In the genomic region with DNA sequence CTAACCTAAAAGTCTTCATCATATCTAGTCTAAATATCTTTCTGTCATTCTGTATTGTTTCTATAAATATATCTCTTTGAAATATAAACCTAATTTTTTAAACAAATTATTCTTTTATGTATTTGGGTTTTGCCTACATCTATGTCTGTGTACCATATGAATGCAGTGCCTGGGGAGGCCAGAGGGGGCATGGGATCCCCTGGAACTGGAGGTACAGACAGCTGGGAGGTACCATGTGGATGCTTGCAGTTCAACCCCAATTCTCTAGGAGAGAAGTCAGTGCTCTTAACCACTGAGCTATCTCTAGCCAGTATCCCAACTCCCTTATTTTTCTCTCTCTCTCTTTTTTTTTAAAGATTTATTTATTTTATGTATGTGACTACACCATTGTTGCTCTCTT, we compare ENCODE assay signal across 13 mouse cellular contexts. TPM values are rescaled to one million over a fixed set of nuclear protein-coding genes. Genes with fewer than 3 reads are reported as not detected.
DNase-seq lines count a peak whose midpoint lies in the region; ATAC-seq and TF ChIP-seq lines count a peak whose summit lies in the region.
"Had no signal": no experiment of that assay in that cellular context is flagged by ENCODE, and none has a peak within 500 bp of the region (broad histone marks: within the 10 kb centered on the region; RNA-seq: fewer than 3 reads in every experiment).

No protein-coding gene starts in this region.

- TF ChIP-seq CTCF in Patski (IDR thresholded peaks at IDR 0.05): peak; percentile 34

- no peak overlapping the region for H3K4me3 ChIP-seq in hindbrain, embryonic 11.5 days (ENCODE audit: low read depth, low read length)
- H3K4me3 ChIP-seq in hindbrain, embryonic 16.5 days (ENCODE audit: low read length): no peak overlapping the region
- H3K4me3 ChIP-seq: hindbrain, embryonic 10.5 days; left cerebral cortex, adult 2 months had no signal

- H3K9ac ChIP-seq in hindbrain, embryonic 11.5 days (ENCODE audit: low read depth, low read length): no peak overlapping the region
- no peak overlapping the region for H3K9ac ChIP-seq in hindbrain, embryonic 16.5 days (ENCODE audit: low read depth, low read length)

- in situ Hi-C loops in Patski (cut with MboI; ENCODE audit: low pct_unique_long_range_greater_than_20kb): no loop called here

- DNase-seq in retina, postnatal 1 day: peak; percentile 14
- DNase-seq in retina, embryonic 14.5 days (ENCODE audit: low spot score): no peak
- no peak for DNase-seq in Patski (ENCODE audit: low read depth, low spot score)
- no peak for DNase-seq in embryo, embryonic 10.5 days (ENCODE audit: low spot score)
- DNase-seq in hindbrain, embryonic 11.5 days (ENCODE audit: low spot score): no peak
- DNase-seq: kidney, postnatal 10 days; lung, adult 18-20 months had no signal

- POLR2A ChIA-PET in Patski (lab: Charles Lee): interaction anchor here (0.9 kb wide), 1 partner anchor 27 kb away, joined by 4 read pairs; no protein-coding TSS in a partner anchor

- no peak for ATAC-seq in Patski
- ATAC-seq in megakaryocyte progenitor cell, adult 5-6 weeks (replicated peaks; ENCODE audit: poor library complexity): peak; percentile 98
- no peak for ATAC-seq in hindbrain, embryonic 11.5 days (ENCODE audit: low FRiP score)
- ATAC-seq in hindbrain, embryonic 16.5 days: no peak
- ATAC-seq: forebrain, embryonic 14.5 days; midbrain, embryonic 16.5 days had no signal

- CTCF ChIA-PET in Patski (lab: Charles Lee): no interaction called here

- H3K27ac ChIP-seq in hindbrain, embryonic 11.5 days (ENCODE audit: low read depth, low read length): no peak overlapping the region
- no peak overlapping the region for H3K27ac ChIP-seq in hindbrain, embryonic 16.5 days (ENCODE audit: low read depth, low read length)
- H3K27ac ChIP-seq: hindbrain, embryonic 10.5 days; left cerebral cortex, adult 2 months had no signal

- peaks cover 19% of the 10 kb centered on the region for H3K36me3 ChIP-seq in hindbrain, embryonic 11.5 days (ENCODE audit: control insufficient read depth, insufficient read depth, low read length)
- peaks cover 39% of the 10 kb centered on the region for H3K36me3 ChIP-seq in hindbrain, embryonic 16.5 days (ENCODE audit: control insufficient read depth, insufficient read depth, low read length)

- H3K4me1 ChIP-seq in hindbrain, embryonic 11.5 days (replicated peaks; ENCODE audit: control insufficient read depth, insufficient read depth, low read length): no peaks in the 10 kb centered on the region
- H3K4me1 ChIP-seq in hindbrain, embryonic 16.5 days (ENCODE audit: control insufficient read depth, insufficient read depth, low read depth, low read length): no peaks in the 10 kb centered on the region
- H3K4me1 ChIP-seq: hindbrain, embryonic 10.5 days had no signal

- no peaks in the 10 kb centered on the region for H3K9me3 ChIP-seq in hindbrain, embryonic 11.5 days (ENCODE audit: control insufficient read depth, low read length)
- no peaks in the 10 kb centered on the region for H3K9me3 ChIP-seq in hindbrain, embryonic 16.5 days (ENCODE audit: control insufficient read depth, low read length)
- H3K9me3 ChIP-seq: hindbrain, embryonic 10.5 days had no signal

- no peak overlapping the region for H3K4me2 ChIP-seq in hindbrain, embryonic 11.5 days (replicated peaks; ENCODE audit: low read depth, low read length)
- no peak overlapping the region for H3K4me2 ChIP-seq in hindbrain, embryonic 16.5 days (ENCODE audit: low read length)

- no peaks in the 10 kb centered on the region for H3K27me3 ChIP-seq in Patski
- H3K27me3 ChIP-seq in hindbrain, embryonic 11.5 days (ENCODE audit: control insufficient read depth, insufficient read depth, low read length): no peaks in the 10 kb centered on the region
- H3K27me3 ChIP-seq in hindbrain, embryonic 16.5 days (replicated peaks; ENCODE audit: control insufficient read depth, insufficient read depth, low read length): no peaks in the 10 kb centered on the region

RNA-seq across cellular contexts. Expression of gene Lats1, which starts 14.3 kb away (rescaled TPM):
- polyA plus RNA-seq in Patski (2021): 26.4 TPM
- 23.0 and 27.3 TPM in 2 replicates for total RNA-seq in megakaryocyte progenitor cell, adult 5-6 weeks (2015)
- 13.7 and 14.0 TPM in 2 replicates for total RNA-seq in megakaryocyte progenitor cell, adult 5-6 weeks (2017)
- 15.5 and 16.1 TPM in 2 replicates for polyA plus RNA-seq in hindbrain, embryonic 11.5 days (2014; fragmentation: Nextera tagmentation; extraction: Ambion mirVana)
- 7.6 and 9.2 TPM in 2 replicates for polyA plus RNA-seq in hindbrain, embryonic 16.5 days (2015; fragmentation: Nextera tagmentation; extraction: Ambion mirVana)

RNA-seq across cellular contexts. Expression of gene Pcmt1, which starts 14.3 kb away (rescaled TPM):
- 66.8 TPM for polyA plus RNA-seq in Patski (2021)
- 68.3 and 83.4 TPM in 2 replicates for total RNA-seq in megakaryocyte progenitor cell, adult 5-6 weeks (2015)
- 64.3 and 66.6 TPM in 2 replicates for total RNA-seq in megakaryocyte progenitor cell, adult 5-6 weeks (2017)
- 145 and 146 TPM in 2 replicates for polyA plus RNA-seq in hindbrain, embryonic 11.5 days (2014; fragmentation: Nextera tagmentation; extraction: Ambion mirVana)
- polyA plus RNA-seq in hindbrain, embryonic 16.5 days (2015; fragmentation: Nextera tagmentation; extraction: Ambion mirVana): 189 and 209 TPM in 2 replicates

RNA-seq across cellular contexts. Expression of gene Nup43, which starts 28.0 kb away (rescaled TPM):
- polyA plus RNA-seq in Patski (2021): 21.9 TPM
- 38.0 and 50.3 TPM in 2 replicates for total RNA-seq in megakaryocyte progenitor cell, adult 5-6 weeks (2015)
- total RNA-seq in megakaryocyte progenitor cell, adult 5-6 weeks (2017): 31.2 and 37.1 TPM in 2 replicates
- 62.3 and 68.1 TPM in 2 replicates for polyA plus RNA-seq in hindbrain, embryonic 11.5 days (2014; fragmentation: Nextera tagmentation; extraction: Ambion mirVana)
- polyA plus RNA-seq in hindbrain, embryonic 16.5 days (2015; fragmentation: Nextera tagmentation; extraction: Ambion mirVana): 30.3 and 30.5 TPM in 2 replicates

RNA-seq across cellular contexts. Expression of gene Katna1, which starts 30.5 kb away (rescaled TPM):
- polyA plus RNA-seq in Patski (2021): 34.4 TPM
- 59.4 and 80.0 TPM in 2 replicates for total RNA-seq in megakaryocyte progenitor cell, adult 5-6 weeks (2015)
- total RNA-seq in megakaryocyte progenitor cell, adult 5-6 weeks (2017): 54.3 and 56.4 TPM in 2 replicates
- 66.5 and 68.7 TPM in 2 replicates for polyA plus RNA-seq in hindbrain, embryonic 11.5 days (2014; fragmentation: Nextera tagmentation; extraction: Ambion mirVana)
- polyA plus RNA-seq in hindbrain, embryonic 16.5 days (2015; fragmentation: Nextera tagmentation; extraction: Ambion mirVana): 26.2 and 26.6 TPM in 2 replicates
